Mouse (Mus musculus) intestine, embryonic 16.5 days (tissue): ENCODE data around the gene Cdh1. TPM values are rescaled to one million over a fixed set of nuclear protein-coding genes. Genes with fewer than 3 reads are reported as not detected.

Experiments used
- ATAC-seq: fragments of 200-750 bp; cut with Nextera tagmentation; 2 replicates; pipeline ENCODE4 v1.8.0; 2017; ENCODE audit warnings: moderate TSS enrichment, moderate library complexity
- H3K27ac ChIP-seq: fragments of 300-500 bp; sonication (generic); 2 replicates; pipeline ENCODE4 v1.5.1; 2014; ENCODE audit warnings: mild to moderate bottlenecking, low read length
- H3K27me3 ChIP-seq: fragments of 300-500 bp; sonication (generic); replicated peaks from 2 replicates; pipeline ENCODE4 v1.6.1; 2014; ENCODE audit warnings: low read length, control low read depth, mixed read lengths; ENCODE audit not compliant: control insufficient read depth, insufficient read depth
- H3K36me3 ChIP-seq: fragments of 300-500 bp; sonication (generic); 2 replicates; pipeline ENCODE4 v1.6.1; 2014; ENCODE audit warnings: low read length, control low read depth; ENCODE audit not compliant: control insufficient read depth, insufficient read depth
- H3K4me1 ChIP-seq: fragments of 300-500 bp; sonication (generic); 2 replicates; pipeline ENCODE4 v1.6.1; 2014; ENCODE audit warnings: low read length, control low read depth, mixed read lengths; ENCODE audit not compliant: control insufficient read depth, insufficient read depth
- H3K4me2 ChIP-seq: fragments of 300-500 bp; sonication (generic); 2 replicates; pipeline ENCODE4 v1.6.1; 2014; ENCODE audit warnings: low read depth, low read length, control low read depth
- H3K4me3 ChIP-seq: fragments of 300-500 bp; sonication (generic); 2 replicates; pipeline ENCODE4 v1.5.1; 2014; ENCODE audit warnings: mild to moderate bottlenecking, low read length
- H3K9ac ChIP-seq: fragments of 300-500 bp; sonication (generic); 2 replicates; pipeline ENCODE4 v1.6.1; 2014; ENCODE audit warnings: low read depth, low read length
- H3K9me3 ChIP-seq: fragments of 300-500 bp; sonication (generic); 2 replicates; pipeline ENCODE4 v1.6.1; 2016; ENCODE audit warnings: low read length, control low read depth; ENCODE audit not compliant: control insufficient read depth
- WGBS: fragments of 180-500 bp; shearing (Covaris S2); extraction: QIAGEN DNeasy Blood & Tissue Kit; methylation state at CpG from one replicate; pipeline ENCODE4 v1.1.7; 2014; 5-methylcytosine and 5-hydroxymethylcytosine counted together
- polyA plus RNA-seq: library from polyadenylated mRNA; unstranded; fragments of >200 nt; fragmentation: Nextera tagmentation; extraction: Ambion mirVana; gene quantifications from 2 replicates; pipeline ENCODE4 v1.2.1, GENCODE M21; 2015

Gene Cdh1
- polyA plus RNA-seq, 1 experiment from 2014 or later, result 170 TPM

- Histone ChIP-seq H3K4me2 (no peak overlapping the region), H3K4me3 (no peak overlapping the region), H3K27me3 (no peaks in the 10 kb centered on the region), H3K27ac (no peak overlapping the region), H3K36me3 (peaks cover 6% of the 10 kb centered on the region), H3K9me3 (no peaks in the 10 kb centered on the region), H3K4me1 (no peaks in the 10 kb centered on the region), H3K9ac (no peak overlapping the region)
- ATAC-seq, result no peak
Measured at GRCm38 (mm10) chr8:106656046-106656445, 52.9 kb downstream of the Cdh1 start.

GRCm38 (mm10) chr8:106672786-106673185 is 69.6 kb downstream of the Cdh1 start:
- 0 out of 2 replicates have a peak, but pooled peaks cover 2% of the 10 kb centered on the region for H3K36me3 ChIP-seq
- no peaks in the 10 kb centered on the region for H3K4me1 ChIP-seq
- 60% methylated on average over 2 of the region's 2 CpGs for WGBS
- no peaks in the 10 kb centered on the region for H3K9me3 ChIP-seq
- no peak overlapping the region for H3K9ac ChIP-seq
- H3K4me3 ChIP-seq, result no peak overlapping the region
- no peak overlapping the region for H3K27ac ChIP-seq
- no peak for ATAC-seq
- no peak overlapping the region for H3K4me2 ChIP-seq
- no peaks in the 10 kb centered on the region for H3K27me3 ChIP-seq

GRCm38 (mm10) chr8:106674318-106674717 is 71.2 kb downstream of the Cdh1 start:
- Histone ChIP-seq H3K27me3 (no peaks in the 10 kb centered on the region), H3K9me3 (no peaks in the 10 kb centered on the region)
- 98% methylated on average over 15 of the region's 15 CpGs for WGBS

GRCm38 (mm10) chr8:106674894-106675293 is 71.7 kb downstream of the Cdh1 start:
- Histone ChIP-seq H3K4me2 (no peak overlapping the region), H3K4me3 (no peak overlapping the region), H3K9me3 (no peaks in the 10 kb centered on the region), H3K36me3 (no peaks in the 10 kb centered on the region), H3K27me3 (no peaks in the 10 kb centered on the region), H3K27ac (no peak overlapping the region), H3K4me1 (no peaks in the 10 kb centered on the region), H3K9ac (no peak overlapping the region)
- WGBS, result 80% methylated on average over 8 of the region's 8 CpGs
- ATAC-seq, result no peak

More at GRCm38 (mm10) chr8:106674318-106674717, 71.2 kb downstream of the Cdh1 start:
- ATAC-seq, result no peak
- Histone ChIP-seq H3K4me3 (no peak overlapping the region), H3K36me3 (no peaks in the 10 kb centered on the region), H3K9ac (no peak overlapping the region), H3K27ac (no peak overlapping the region), H3K4me1 (no peaks in the 10 kb centered on the region), H3K4me2 (no peak overlapping the region)

GRCm38 (mm10) chr8:106682971-106683668 is 80.0 kb downstream of the Cdh1 start, which contains the start of gene Tango6:
Gene Tango6 (plus strand): TSS chr8:106683068.
- Histone ChIP-seq H3K4me3 (peak within 1 kb of the TSS; percentile 82), H3K9ac (peak within 1 kb of the TSS; percentile 90), H3K36me3 (no peaks in the 10 kb centered on the region), H3K4me1 (peaks cover 16% of the 10 kb centered on the region), H3K27ac (peak within 1 kb of the TSS; percentile 94), H3K4me2 (peak within 1 kb of the TSS; percentile 56), H3K9me3 (no peaks in the 10 kb centered on the region), H3K27me3 (no peaks in the 10 kb centered on the region)
- 0% methylated on average over 50 of the region's 50 CpGs for WGBS
- peak; percentile 97 for ATAC-seq

GRCm38 (mm10) chr8:106684387-106684786 is 81.2 kb downstream of the Cdh1 start:
- Histone ChIP-seq H3K9ac (no peak overlapping the region), H3K4me1 (peaks cover 16% of the 10 kb centered on the region), H3K4me3 (no peak overlapping the region), H3K36me3 (no peaks in the 10 kb centered on the region), H3K9me3 (no peaks in the 10 kb centered on the region), H3K27ac (no peak overlapping the region), H3K27me3 (no peaks in the 10 kb centered on the region), H3K4me2 (no peak overlapping the region)
- WGBS, result 88% methylated on average over 4 of the region's 4 CpGs
- no peak for ATAC-seq

GRCm38 (mm10) chr8:106687479-106687878 is 84.3 kb downstream of the Cdh1 start:
- H3K4me1 ChIP-seq, result peaks cover 16% of the 10 kb centered on the region
- no peaks in the 10 kb centered on the region for H3K27me3 ChIP-seq
- no peak overlapping the region for H3K4me3 ChIP-seq
- no peak overlapping the region for H3K27ac ChIP-seq
- ATAC-seq, result no peak
- no peak overlapping the region for H3K4me2 ChIP-seq
- H3K9me3 ChIP-seq, result no peaks in the 10 kb centered on the region
- no peak overlapping the region for H3K9ac ChIP-seq
- WGBS, result 4% methylated on average over 4 of the region's 4 CpGs
- no peaks in the 10 kb centered on the region for H3K36me3 ChIP-seq

GRCm38 (mm10) chr8:106697748-106698248 is 94.6 kb downstream of the Cdh1 start:
- H3K9me3 ChIP-seq, result no peaks in the 10 kb centered on the region
- no peak overlapping the region for H3K9ac ChIP-seq
- no peaks in the 10 kb centered on the region for H3K4me1 ChIP-seq
- H3K27ac ChIP-seq, result no peak overlapping the region
- WGBS, result 82% methylated on average over 3 of the region's 3 CpGs
- no peak for ATAC-seq
- peaks cover 12% of the 10 kb centered on the region for H3K36me3 ChIP-seq
- no peaks in the 10 kb centered on the region for H3K27me3 ChIP-seq
- no peak overlapping the region for H3K4me2 ChIP-seq
- no peak overlapping the region for H3K4me3 ChIP-seq

GRCm38 (mm10) chr8:106699588-106699987 is 96.4 kb downstream of the Cdh1 start:
- 76% methylated on average over 5 of the region's 5 CpGs for WGBS
- Histone ChIP-seq H3K9ac (no peak overlapping the region), H3K36me3 (peaks cover 12% of the 10 kb centered on the region), H3K27me3 (no peaks in the 10 kb centered on the region), H3K4me3 (no peak overlapping the region), H3K4me2 (no peak overlapping the region), H3K27ac (no peak overlapping the region), H3K4me1 (no peaks in the 10 kb centered on the region), H3K9me3 (no peaks in the 10 kb centered on the region)
- no peak for ATAC-seq
